Mouse (Mus musculus): ENCODE results near the gene Rnaset2b. TPM values are rescaled to one million over a fixed set of nuclear protein-coding genes. Genes with fewer than 3 reads are reported as not detected.
A peak's percentile ranks its signal among the peaks of the same experiment; 100 is the strongest.
"Not testable (repeated sequence)": the region's sequence is repeated elsewhere in the genome, so short reads cannot be mapped to it uniquely, and the experiment has no call there.

Rnaset2b gene
- 138 and 150 TPM in 2 replicates for polyA plus RNA-seq (2014; fragmentation: Nextera tagmentation; extraction: Ambion mirVana)

DNA sequence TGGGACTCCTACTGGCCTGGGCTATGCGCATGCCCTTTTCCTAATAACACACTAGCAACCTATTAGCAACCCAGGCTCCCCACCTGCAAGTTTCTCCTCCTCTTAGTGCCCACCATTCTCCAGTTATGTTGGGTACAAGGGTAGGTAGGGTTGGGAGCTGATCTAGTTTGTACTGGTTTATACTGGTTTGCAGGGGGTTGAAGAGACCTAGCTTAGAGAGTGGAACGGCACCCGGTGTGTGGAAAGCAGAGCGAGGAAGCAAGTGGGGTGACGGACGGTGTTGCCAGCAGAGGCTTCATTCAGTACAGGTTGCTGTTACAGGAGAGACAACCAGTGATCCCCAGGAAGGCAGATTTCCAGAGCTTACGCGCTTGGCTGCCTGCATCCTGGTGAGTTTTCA, at the start of gene Rnaset2b:
Gene Rnaset2b, plus strand, starts transcription at position 301 of the 400 bp plus-strand sequence.
- not testable (repeated sequence) for H3K36me3 ChIP-seq (ENCODE audit: control insufficient read depth, insufficient read depth, low read length); H3K4me1 ChIP-seq (replicated peaks; ENCODE audit: control insufficient read depth, insufficient read depth, low read length); H3K4me3 ChIP-seq (ENCODE audit: low read depth, low read length); H3K27ac ChIP-seq (ENCODE audit: low read depth, low read length); DNase-seq (ENCODE audit: low spot score); H3K27me3 ChIP-seq (replicated peaks; ENCODE audit: control insufficient read depth, insufficient read depth, low read length); ATAC-seq (replicated peaks; ENCODE audit: low FRiP score); H3K9me3 ChIP-seq (ENCODE audit: control insufficient read depth, low read length); H3K9ac ChIP-seq (ENCODE audit: low read depth, low read length); H3K4me2 ChIP-seq
- WGBS = no CpG with 5 or more reads among the region's 8 CpGs

DNA sequence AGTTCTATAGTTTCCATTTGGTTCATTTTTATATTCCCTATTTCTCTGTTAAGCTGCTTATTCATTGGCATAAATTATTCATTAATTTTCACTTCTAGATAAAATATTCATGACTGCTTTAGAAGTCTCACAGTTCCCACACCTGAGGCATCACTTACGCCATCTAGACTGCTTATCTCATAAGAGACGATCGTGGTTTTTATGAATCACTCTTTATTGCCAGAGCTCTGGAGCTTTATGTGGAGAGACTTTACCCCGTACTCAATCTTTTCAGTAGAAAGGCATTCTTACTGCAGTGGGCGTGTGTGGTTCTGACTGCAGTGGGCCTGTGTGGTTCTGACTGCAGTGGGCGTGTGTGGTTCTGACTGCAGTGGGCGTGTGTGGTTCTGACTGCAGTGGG, 38.8 kb upstream of the Rnaset2b start:
- H3K27me3 ChIP-seq (replicated peaks; ENCODE audit: control insufficient read depth, insufficient read depth, low read length); H3K4me1 ChIP-seq (replicated peaks; ENCODE audit: control insufficient read depth, insufficient read depth, low read length); H3K9ac ChIP-seq (ENCODE audit: low read depth, low read length); H3K4me2 ChIP-seq; DNase-seq (ENCODE audit: low spot score); H3K9me3 ChIP-seq (ENCODE audit: control insufficient read depth, low read length); H3K36me3 ChIP-seq (ENCODE audit: control insufficient read depth, insufficient read depth, low read length); H3K4me3 ChIP-seq (ENCODE audit: low read depth, low read length); H3K27ac ChIP-seq (ENCODE audit: low read depth, low read length); ATAC-seq (replicated peaks; ENCODE audit: low FRiP score): not testable (repeated sequence)
- WGBS = 87% methylated on average over 6 of the region's 7 CpGs

DNA sequence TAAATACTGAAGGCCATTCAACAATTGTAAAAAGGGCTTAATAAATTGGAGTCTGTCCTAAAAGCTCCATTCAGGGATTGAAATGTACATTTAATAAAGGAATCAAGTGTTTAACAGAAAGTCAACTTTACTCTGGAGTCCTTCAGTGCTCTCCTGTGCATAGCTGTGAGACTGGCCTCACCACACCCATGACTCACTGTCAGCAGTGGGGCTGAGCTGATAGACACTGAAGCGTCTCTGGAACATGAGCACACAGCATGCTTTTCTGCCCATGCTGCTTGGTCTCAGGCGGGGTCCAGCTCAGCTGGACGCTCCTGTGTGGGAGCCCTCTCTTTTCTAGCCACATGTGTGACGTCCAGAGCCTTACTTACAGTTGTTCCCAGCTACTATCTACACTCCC, 27.9 kb upstream of the Rnaset2b start:
- not testable (repeated sequence) for H3K4me1 ChIP-seq (replicated peaks; ENCODE audit: control insufficient read depth, insufficient read depth, low read length); H3K9ac ChIP-seq (ENCODE audit: low read depth, low read length); H3K27ac ChIP-seq (ENCODE audit: low read depth, low read length); DNase-seq (ENCODE audit: low spot score); H3K36me3 ChIP-seq (ENCODE audit: control insufficient read depth, insufficient read depth, low read length); ATAC-seq (replicated peaks; ENCODE audit: low FRiP score); H3K4me2 ChIP-seq; H3K9me3 ChIP-seq (ENCODE audit: control insufficient read depth, low read length); H3K4me3 ChIP-seq (ENCODE audit: low read depth, low read length); H3K27me3 ChIP-seq (replicated peaks; ENCODE audit: control insufficient read depth, insufficient read depth, low read length)
- no CpG with 5 or more reads among the region's 4 CpGs for WGBS

DNA sequence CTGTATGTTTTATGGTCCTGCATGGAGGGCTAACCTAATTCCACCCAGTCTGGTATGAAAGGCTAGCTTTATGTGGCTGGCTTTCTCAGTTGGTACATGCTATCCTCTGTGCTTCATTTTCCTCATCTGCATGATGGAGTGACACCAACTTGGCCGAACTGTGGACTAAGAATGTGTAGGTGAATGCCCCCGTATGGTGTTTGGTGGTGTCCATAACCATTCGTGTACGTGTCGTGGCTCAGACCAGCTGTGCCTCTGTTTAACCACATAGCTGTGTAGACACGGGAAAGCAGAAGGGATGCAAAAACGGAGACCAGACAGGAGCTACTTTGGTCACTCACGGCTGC, 22.8 kb upstream of the Rnaset2b start:
- no CpG with 5 or more reads among the region's 8 CpGs for WGBS
- DNase-seq (ENCODE audit: low spot score); H3K27ac ChIP-seq (ENCODE audit: low read depth, low read length): not testable (repeated sequence)

DNA sequence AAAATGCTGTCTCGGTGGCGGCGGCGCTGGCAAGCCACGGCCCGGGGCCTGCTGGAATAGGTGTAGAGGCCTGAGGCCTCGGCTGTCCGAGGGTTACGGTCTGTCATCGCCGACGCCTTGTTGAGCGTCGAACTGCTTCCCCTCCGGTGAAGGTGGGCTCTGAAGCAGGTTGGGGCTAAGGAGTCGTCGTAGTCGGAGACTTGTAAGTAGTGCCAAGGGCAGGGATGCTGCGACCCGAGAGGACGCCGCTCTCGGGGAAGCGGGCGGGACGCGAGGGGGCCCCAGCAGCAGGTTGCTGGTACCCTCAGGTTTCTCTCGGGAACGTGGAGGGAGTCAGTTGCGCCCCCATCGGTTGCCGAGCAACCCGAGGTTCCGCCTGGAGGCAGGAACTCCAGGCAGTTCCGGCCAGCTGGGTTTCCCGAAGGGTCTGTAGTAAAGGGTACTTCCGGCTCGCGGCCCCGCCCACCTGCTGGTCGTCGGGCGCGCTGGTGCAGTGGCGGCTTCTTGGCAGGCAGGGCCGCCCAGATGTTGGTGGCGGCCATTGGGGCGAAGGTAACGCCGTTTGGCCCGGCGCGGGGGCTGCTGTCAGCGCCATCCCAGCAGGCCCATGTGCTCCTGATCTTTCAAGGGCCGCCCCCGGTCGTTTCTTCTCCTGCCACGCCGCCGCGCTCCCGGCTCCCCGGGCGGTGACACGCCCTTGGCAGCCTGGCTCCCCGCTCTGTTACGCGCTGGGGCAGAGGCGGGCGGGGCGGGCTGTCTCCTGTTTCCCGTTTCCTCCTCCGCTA, 22.3 kb upstream of the Rnaset2b start, which contains the start of gene Rsph3b:
Gene Rsph3b, minus strand, starts transcription at position 699 of the 785 bp plus-strand sequence.
- Histone ChIP-seq H3K4me3 (ENCODE audit: low read depth, low read length) (peak within 1 kb of the TSS; percentile 64), H3K4me2 (peak within 1 kb of the TSS; percentile 70), H3K27ac (ENCODE audit: low read depth, low read length) (0 out of 2 replicates have a peak within 1 kb of the TSS, but pooled peaks have one; percentile 26), H3K9ac (ENCODE audit: low read depth, low read length) (peak within 1 kb of the TSS; percentile 69)
- H3K36me3 ChIP-seq (ENCODE audit: control insufficient read depth, insufficient read depth, low read length); H3K9me3 ChIP-seq (ENCODE audit: control insufficient read depth, low read length); H3K4me1 ChIP-seq (replicated peaks; ENCODE audit: control insufficient read depth, insufficient read depth, low read length); H3K27me3 ChIP-seq (replicated peaks; ENCODE audit: control insufficient read depth, insufficient read depth, low read length): not testable (repeated sequence)
- under 1% methylated on average over 61 of the region's 73 CpGs for WGBS
- DNase-seq (ENCODE audit: low spot score) (peak; percentile 88), ATAC-seq (replicated peaks; ENCODE audit: low FRiP score) (peak; percentile 92)

More for the DNA sequence above, 22.8 kb upstream of the Rnaset2b start:
- not testable (repeated sequence) for H3K36me3 ChIP-seq (ENCODE audit: control insufficient read depth, insufficient read depth, low read length); H3K9me3 ChIP-seq (ENCODE audit: control insufficient read depth, low read length); H3K9ac ChIP-seq (ENCODE audit: low read depth, low read length); H3K4me1 ChIP-seq (replicated peaks; ENCODE audit: control insufficient read depth, insufficient read depth, low read length); H3K27me3 ChIP-seq (replicated peaks; ENCODE audit: control insufficient read depth, insufficient read depth, low read length); ATAC-seq (replicated peaks; ENCODE audit: low FRiP score)
- Histone ChIP-seq H3K4me3 (ENCODE audit: low read depth, low read length) (peak overlapping the region; percentile 64), H3K4me2 (peak overlapping the region; percentile 70)

DNA sequence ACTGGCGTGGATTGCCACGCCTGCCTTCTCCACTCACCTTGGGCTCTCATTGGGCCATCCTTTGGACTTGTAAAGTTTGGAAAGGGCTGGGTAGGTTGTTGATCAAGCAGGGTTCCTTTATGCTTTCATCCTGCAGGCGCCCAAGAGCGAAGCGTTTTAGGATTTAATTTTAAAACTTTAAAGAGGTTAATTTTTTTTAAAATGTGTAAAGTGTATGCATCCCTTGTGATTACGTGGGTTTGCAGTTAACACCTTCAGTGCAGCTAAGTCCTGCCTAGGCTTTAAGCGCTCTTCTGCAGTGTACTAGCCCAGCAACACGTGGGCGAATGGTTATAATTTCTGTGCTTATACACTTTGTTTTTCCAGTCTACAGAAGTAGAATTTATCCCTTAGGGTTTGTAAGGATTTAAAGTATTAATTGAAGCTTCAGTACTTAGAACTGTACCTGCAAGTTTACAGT, 21.6 kb upstream of the Rnaset2b start:
- not testable (repeated sequence) for H3K4me1 ChIP-seq (replicated peaks; ENCODE audit: control insufficient read depth, insufficient read depth, low read length); H3K27me3 ChIP-seq (replicated peaks; ENCODE audit: control insufficient read depth, insufficient read depth, low read length); DNase-seq (ENCODE audit: low spot score); H3K36me3 ChIP-seq (ENCODE audit: control insufficient read depth, insufficient read depth, low read length); H3K9me3 ChIP-seq (ENCODE audit: control insufficient read depth, low read length)
- H3K4me3 ChIP-seq (ENCODE audit: low read depth, low read length) = peak overlapping the region; percentile 64
- peak; percentile 24; the same call in 1 of the 2 replicates for ATAC-seq (replicated peaks; ENCODE audit: low FRiP score)
- H3K9ac ChIP-seq (ENCODE audit: low read depth, low read length) = peak overlapping the region; percentile 69
- 11% methylated on average over 9 of the region's 9 CpGs for WGBS
- H3K27ac ChIP-seq (ENCODE audit: low read depth, low read length) = 0 out of 2 replicates have a peak overlapping the region, but pooled peaks have one; percentile 26
- H3K4me2 ChIP-seq = peak overlapping the region; percentile 70

DNA sequence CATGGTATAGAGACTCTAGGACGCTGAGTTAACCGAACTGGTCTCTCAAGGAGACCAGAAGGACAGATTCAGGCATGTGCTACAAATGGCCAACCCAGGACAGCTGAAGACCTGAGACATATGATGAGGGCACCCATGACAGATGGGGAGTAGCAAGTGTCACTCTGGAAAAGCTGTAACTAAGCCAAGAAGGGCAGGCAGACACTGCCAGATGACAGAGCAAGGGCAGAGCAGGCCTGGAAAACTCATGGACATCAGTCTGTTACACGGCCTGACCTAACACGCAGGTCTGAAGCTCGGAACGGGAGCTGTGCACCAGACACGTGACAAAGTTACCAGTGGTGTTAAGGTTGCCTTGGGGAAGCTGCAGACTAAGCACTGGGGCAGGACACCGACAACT, 11.6 kb upstream of the Rnaset2b start:
- H3K27ac ChIP-seq (ENCODE audit: low read depth, low read length); H3K4me1 ChIP-seq (replicated peaks; ENCODE audit: control insufficient read depth, insufficient read depth, low read length); H3K4me3 ChIP-seq (ENCODE audit: low read depth, low read length); H3K27me3 ChIP-seq (replicated peaks; ENCODE audit: control insufficient read depth, insufficient read depth, low read length); H3K36me3 ChIP-seq (ENCODE audit: control insufficient read depth, insufficient read depth, low read length); H3K4me2 ChIP-seq; DNase-seq (ENCODE audit: low spot score); H3K9ac ChIP-seq (ENCODE audit: low read depth, low read length); H3K9me3 ChIP-seq (ENCODE audit: control insufficient read depth, low read length); ATAC-seq (replicated peaks; ENCODE audit: low FRiP score): not testable (repeated sequence)
- 91% methylated on average over 5 of the region's 8 CpGs for WGBS

DNA sequence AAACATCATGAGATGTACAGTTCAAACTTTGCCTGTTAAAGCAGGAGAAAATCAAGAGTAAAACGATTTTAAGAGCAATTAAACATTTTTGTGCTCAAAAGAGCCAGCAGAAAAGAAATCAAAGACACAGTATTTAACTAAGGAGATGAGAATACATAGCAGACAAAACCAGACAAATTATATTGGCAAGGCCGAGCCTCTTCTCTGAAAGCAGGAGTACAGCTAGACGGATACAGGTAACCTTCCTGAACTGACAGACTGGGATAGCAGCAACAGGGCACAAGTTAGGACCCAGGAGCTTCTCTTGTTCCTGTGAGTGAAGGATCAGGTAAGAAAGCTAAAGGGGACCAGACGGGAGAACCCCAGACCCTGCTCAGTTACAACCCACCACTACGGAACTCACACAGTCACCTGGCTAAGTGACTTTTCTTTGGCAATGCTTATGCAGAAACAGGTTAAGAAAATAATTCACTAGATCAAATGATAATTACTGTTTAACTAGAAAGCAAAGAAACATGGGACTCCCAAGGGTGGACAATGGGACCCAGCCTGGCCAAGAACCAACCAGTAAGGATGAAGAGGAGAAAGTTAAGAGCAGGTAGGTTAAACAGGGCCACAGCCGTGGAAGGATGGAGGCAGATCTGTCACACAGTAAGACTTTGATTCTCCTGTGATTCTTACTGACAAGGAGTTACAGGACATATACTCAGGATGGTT, 10.7 kb upstream of the Rnaset2b start:
- H3K27ac ChIP-seq (ENCODE audit: low read depth, low read length); ATAC-seq (replicated peaks; ENCODE audit: low FRiP score); H3K27me3 ChIP-seq (replicated peaks; ENCODE audit: control insufficient read depth, insufficient read depth, low read length); DNase-seq (ENCODE audit: low spot score); H3K4me1 ChIP-seq (replicated peaks; ENCODE audit: control insufficient read depth, insufficient read depth, low read length); H3K36me3 ChIP-seq (ENCODE audit: control insufficient read depth, insufficient read depth, low read length); H3K9ac ChIP-seq (ENCODE audit: low read depth, low read length); H3K9me3 ChIP-seq (ENCODE audit: control insufficient read depth, low read length): not testable (repeated sequence)
- WGBS = 82% methylated on average over 3 of the region's 6 CpGs
- Histone ChIP-seq H3K4me2 (peak overlapping the region; percentile 53), H3K4me3 (ENCODE audit: low read depth, low read length) (peak overlapping the region; percentile 54)

Data from liver, embryonic 11.5 days (tissue).